Mouse (Mus musculus) C2C12 (cell line): ENCODE results near the gene Prm1.

Source experiments
- CTCF ChIP-seq: IDR thresholded peaks from one replicate; pipeline ENCODE4 v1.5.1; 2011; ENCODE audit not compliant: control insufficient read depth, insufficient read depth, insufficient read length
- MYOD1 ChIP-seq: IDR thresholded peaks from one replicate; pipeline ENCODE4 v1.6.1; 2011; ENCODE audit warnings: low read depth; ENCODE audit not compliant: control insufficient read depth, insufficient read length

DNA sequence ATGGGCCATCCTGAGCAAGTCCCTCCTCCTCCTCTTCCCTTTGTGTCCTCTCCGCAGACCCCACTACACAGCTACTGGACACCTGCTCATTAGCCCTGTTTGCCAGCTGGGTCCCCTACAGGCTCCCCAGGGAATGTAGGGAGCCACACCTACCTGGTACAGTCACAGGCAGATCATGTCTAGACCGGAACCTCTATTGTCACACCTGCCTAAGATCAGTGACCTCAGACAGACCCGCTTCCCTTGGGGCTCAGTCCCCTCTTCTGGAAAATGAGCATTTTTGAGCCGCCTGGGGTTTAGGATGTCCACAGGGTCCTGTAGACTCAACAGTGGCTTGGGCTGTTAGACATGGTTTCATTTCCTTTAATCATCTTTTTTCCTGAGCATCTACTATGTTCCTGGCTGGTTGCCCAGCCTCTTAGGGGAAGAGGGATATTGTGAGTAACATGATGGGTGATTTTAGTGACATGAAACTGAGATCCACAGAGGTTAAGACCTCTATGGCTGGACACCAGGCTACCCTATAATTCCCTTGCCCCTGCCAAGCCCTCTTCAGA lies 13.0 kb upstream of the Prm1 start:
- TF ChIP-seq CTCF: no peak
- TF ChIP-seq MYOD1: no peak
